Mouse (Mus musculus) lung, postnatal 0 days (tissue): ENCODE measurements at regions not wholly inside any gene's neighbourhood (a gene's known extent, or its start where the extent isn't known, plus 50 kb on each side); places are given as distances from the start of the nearest gene placed in this dataset.

Experiments used
- CTCF ChIP-seq: IDR thresholded peaks from 2 replicates; pipeline ENCODE4 v1.5.1; 2016; ENCODE audit warnings: antibody characterized with exemption, mild to moderate bottlenecking
- EP300 ChIP-seq: IDR thresholded peaks from 2 replicates; pipeline ENCODE4 v1.6.1; 2016; ENCODE audit warnings: antibody characterized with exemption, mild to moderate bottlenecking, control low read depth

- TF ChIP-seq CTCF, result no peak
- no peak for TF ChIP-seq EP300
These were observed 173.9 kb upstream of the Lef1 start for GRCm38 (mm10) chr3:130936336-130936735.
